Comparison of ENCODE assay signal across 14 mouse cellular contexts in the genomic region with DNA sequence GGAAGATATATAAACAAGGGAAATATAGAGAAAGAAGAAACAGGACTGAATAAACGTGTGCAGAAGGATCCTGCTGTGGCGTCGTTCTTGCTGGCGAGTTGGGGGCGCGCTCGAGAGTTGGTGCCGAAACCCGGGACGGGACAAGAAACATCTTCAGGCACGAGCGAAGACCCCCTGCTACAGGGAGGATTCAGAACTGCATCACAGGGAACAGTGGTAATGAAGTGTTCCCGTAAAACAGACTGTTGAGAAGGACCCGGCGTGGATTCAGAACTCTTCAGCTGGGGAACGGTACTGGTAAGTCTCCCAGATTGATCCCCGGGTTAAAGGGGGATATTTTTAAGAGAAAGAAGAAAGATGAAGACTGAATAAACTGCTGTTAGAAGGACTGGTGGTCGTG. TPM values are rescaled to one million over a fixed set of nuclear protein-coding genes. Genes with fewer than 3 reads are reported as not detected.
DNase-seq lines count a peak whose midpoint lies in the region; TF ChIP-seq lines count a peak whose summit lies in the region.
"Not testable (repeated sequence)": the region's sequence is repeated elsewhere in the genome, so short reads cannot be mapped to it uniquely, and the experiment has no call there.
"Had no signal": no experiment of that assay in that cellular context is flagged by ENCODE, and none has a peak within 500 bp of the region (broad histone marks: within the 10 kb centered on the region; RNA-seq: fewer than 3 reads in every experiment).

No protein-coding gene starts in this region.

- H3K4me3 ChIP-seq in lung, adult 2 months (replicated peaks; ENCODE audit: extremely low read depth, low read depth, low read length): not testable (repeated sequence)

- TF ChIP-seq CTCF in lung, adult 2 months (IDR thresholded peaks at IDR 0.05; ENCODE audit: insufficient read depth, low read length): not testable (repeated sequence)

- 92% methylated on average over 18 of the region's 18 CpGs for WGBS in lung, adult 2 months

- intact Hi-C loops in gastrocnemius, postnatal 14 days (cut with DNase I; ENCODE audit: low total_unique reads): not testable (repeated sequence)

- TF ChIP-seq POLR2A in lung, adult 2 months (IDR thresholded peaks at IDR 0.05; ENCODE audit: borderline replicate concordance, extremely low read depth, low read depth, low read length): not testable (repeated sequence)

- DNase-seq in adrenal gland, adult (ENCODE audit: inconsistent age in 2 of 2, low spot score in 1 of 2): peak; percentile 63 to 82
- peak; percentile 63 for DNase-seq in cerebellum, adult 9-11 months
- peak; percentile 78 for DNase-seq in gastrocnemius, postnatal 14 days
- peak; percentile 53 for DNase-seq in kidney, adult 18-20 months
- DNase-seq in layer of hippocampus, postnatal 10 days (ENCODE audit: low spot score in 2 of 2): peak; percentile 63 to 74
- DNase-seq in lung, adult 2 months: peak; percentile 58
- DNase-seq in right cerebral cortex, postnatal 14 days: peak; percentile 69
- DNase-seq in thymus, postnatal 25 days: peak; percentile 53

- not testable (repeated sequence) for H3K4me1 ChIP-seq in lung, adult 2 months (ENCODE audit: control insufficient read depth, insufficient read depth, low read length)

RNA-seq across cellular contexts. Expression of a gene that starts 15.7 kb away (rescaled TPM):
- not detected for total RNA-seq in gastrocnemius, postnatal 14 days (2021)
- not detected for total RNA-seq in layer of hippocampus, postnatal 10 days (2021)
- not detected in 2 replicates for polyA plus RNA-seq in lung, adult 2 months (2012; rRNA removed)
- total RNA-seq: megakaryocyte progenitor cell, adult 5-6 weeks had no signal
- polyA plus RNA-seq: brain, embryonic 14.5 days; embryonic facial prominence, embryonic 10.5 days; forebrain, embryonic 12.5 days; heart, embryonic 15.5 days; intestine, embryonic 14.5 days had no signal

RNA-seq across cellular contexts. Expression of a gene that starts 16.5 kb away (rescaled TPM):
- total RNA-seq in gastrocnemius, postnatal 14 days (2021): not detected
- total RNA-seq in layer of hippocampus, postnatal 10 days (2021): not detected
- not detected in 2 replicates for polyA plus RNA-seq in lung, adult 2 months (2012; rRNA removed)
- total RNA-seq: megakaryocyte progenitor cell, adult 5-6 weeks had no signal
- polyA plus RNA-seq: brain, embryonic 14.5 days; embryonic facial prominence, embryonic 10.5 days; forebrain, embryonic 12.5 days; heart, embryonic 15.5 days; intestine, embryonic 14.5 days had no signal

RNA-seq across cellular contexts. Expression of a gene that starts 26.6 kb away (rescaled TPM):
- total RNA-seq in gastrocnemius, postnatal 14 days (2021): not detected
- total RNA-seq in layer of hippocampus, postnatal 10 days (2021): not detected
- polyA plus RNA-seq in lung, adult 2 months (2012; rRNA removed): not detected in 2 replicates
- total RNA-seq: megakaryocyte progenitor cell, adult 5-6 weeks had no signal
- polyA plus RNA-seq: brain, embryonic 14.5 days; embryonic facial prominence, embryonic 10.5 days; forebrain, embryonic 12.5 days; heart, embryonic 15.5 days; intestine, embryonic 14.5 days had no signal

RNA-seq across cellular contexts. Expression of a gene that starts 27.3 kb away (rescaled TPM):
- not detected for total RNA-seq in gastrocnemius, postnatal 14 days (2021)
- total RNA-seq in layer of hippocampus, postnatal 10 days (2021): not detected
- 0.08 TPM in 1 of 2 replicates, not detected in the other for polyA plus RNA-seq in lung, adult 2 months (2012; rRNA removed)
- total RNA-seq: megakaryocyte progenitor cell, adult 5-6 weeks had no signal
- polyA plus RNA-seq: brain, embryonic 14.5 days; embryonic facial prominence, embryonic 10.5 days; forebrain, embryonic 12.5 days; heart, embryonic 15.5 days; intestine, embryonic 14.5 days had no signal

RNA-seq across cellular contexts. Expression of a gene that starts 36.5 kb away (rescaled TPM):
- total RNA-seq in gastrocnemius, postnatal 14 days (2021): under 1 TPM in 1 of 2 experiments, not detected in 1; 0.07 TPM
- under 1 TPM; 0.11 to 0.23 TPM for total RNA-seq in layer of hippocampus, postnatal 10 days (2021)
- polyA plus RNA-seq in lung, adult 2 months (2012; rRNA removed): not detected in 2 replicates
- total RNA-seq: megakaryocyte progenitor cell, adult 5-6 weeks had no signal
- polyA plus RNA-seq: brain, embryonic 14.5 days; forebrain, embryonic 12.5 days; heart, embryonic 15.5 days had no signal
